Mouse (Mus musculus) intestine, embryonic 14.5 days (tissue): ENCODE measurements at regions not wholly inside any gene's neighbourhood (a gene's known extent, or its start where the extent isn't known, plus 50 kb on each side); places are given as distances from the start of the nearest gene placed in this dataset.

ENCODE experiments used
- ATAC-seq: fragments of 200-750 bp; cut with Nextera tagmentation; replicated peaks from 2 replicates; pipeline ENCODE4 v1.8.0; 2017; ENCODE audit warnings: low read depth, moderate number of reproducible peaks, moderate TSS enrichment, moderate library complexity; ENCODE audit not compliant: low FRiP score, low TSS enrichment
- DNase-seq: peaks from one replicate; pipeline ENCODE4 v3.0.0-alpha.2; 2018; ENCODE audit warnings: low spot score
- H3K27ac ChIP-seq: fragments of 300-500 bp; sonication (generic); 2 replicates; pipeline ENCODE4 v1.5.1; 2014; ENCODE audit warnings: low read depth, mild to moderate bottlenecking, control low read depth
- H3K27me3 ChIP-seq: fragments of 300-500 bp; sonication (generic); replicated peaks from 2 replicates; pipeline ENCODE4 v1.6.1; 2014; ENCODE audit warnings: low read length, control low read depth; ENCODE audit not compliant: control insufficient read depth, insufficient read depth
- H3K36me3 ChIP-seq: fragments of 300-500 bp; sonication (generic); 2 replicates; pipeline ENCODE4 v1.6.1; 2014; ENCODE audit warnings: low read length, control low read depth; ENCODE audit not compliant: control insufficient read depth, insufficient read depth
- H3K4me1 ChIP-seq: fragments of 300-500 bp; sonication (generic); replicated peaks from 2 replicates; pipeline ENCODE4 v1.6.1; 2014; ENCODE audit warnings: low read length, control low read depth, mixed read lengths; ENCODE audit not compliant: control insufficient read depth, insufficient read depth
- H3K4me2 ChIP-seq: fragments of 300-500 bp; sonication (generic); 2 replicates; pipeline ENCODE4 v1.6.1; 2014; ENCODE audit warnings: low read length
- H3K4me3 ChIP-seq: fragments of 300-500 bp; sonication (generic); 2 replicates; pipeline ENCODE4 v1.5.1; 2014; ENCODE audit warnings: low read depth, low read length, control low read depth, mixed read lengths
- H3K9ac ChIP-seq: fragments of 300-500 bp; sonication (generic); 2 replicates; pipeline ENCODE4 v1.6.1; 2014; ENCODE audit warnings: mild to moderate bottlenecking, low read length
- H3K9me3 ChIP-seq: fragments of 300-500 bp; sonication (generic); 2 replicates; pipeline ENCODE4 v1.6.1; 2016; ENCODE audit warnings: low read length, control low read depth; ENCODE audit not compliant: control insufficient read depth
- WGBS: fragments of 180-500 bp; shearing (Covaris S2); extraction: QIAGEN DNeasy Blood & Tissue Kit; methylation state at CpG from one replicate; pipeline ENCODE4 v1.1.7; 2014; 5-methylcytosine and 5-hydroxymethylcytosine counted together

DNA sequence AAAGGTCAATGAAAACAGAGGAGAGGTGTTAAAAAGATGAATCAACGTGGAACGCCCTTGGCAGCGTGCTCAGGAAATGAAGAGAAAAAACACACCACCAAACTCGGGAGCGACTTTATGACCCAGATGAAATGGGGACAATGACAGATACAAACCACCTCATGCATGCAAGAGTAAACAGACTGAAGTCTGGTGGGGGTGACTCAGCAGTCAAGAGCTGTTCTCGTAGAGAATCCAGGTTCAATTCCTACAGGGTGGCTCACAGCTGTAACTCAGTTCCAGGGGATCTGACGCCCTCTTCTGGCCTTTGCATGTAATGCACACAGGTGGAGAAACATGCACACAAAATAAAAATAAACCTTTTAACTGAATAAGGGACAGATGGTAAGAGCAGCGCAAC, 215.9 kb upstream of the Dio3 start:
- no peak for ATAC-seq

DNA sequence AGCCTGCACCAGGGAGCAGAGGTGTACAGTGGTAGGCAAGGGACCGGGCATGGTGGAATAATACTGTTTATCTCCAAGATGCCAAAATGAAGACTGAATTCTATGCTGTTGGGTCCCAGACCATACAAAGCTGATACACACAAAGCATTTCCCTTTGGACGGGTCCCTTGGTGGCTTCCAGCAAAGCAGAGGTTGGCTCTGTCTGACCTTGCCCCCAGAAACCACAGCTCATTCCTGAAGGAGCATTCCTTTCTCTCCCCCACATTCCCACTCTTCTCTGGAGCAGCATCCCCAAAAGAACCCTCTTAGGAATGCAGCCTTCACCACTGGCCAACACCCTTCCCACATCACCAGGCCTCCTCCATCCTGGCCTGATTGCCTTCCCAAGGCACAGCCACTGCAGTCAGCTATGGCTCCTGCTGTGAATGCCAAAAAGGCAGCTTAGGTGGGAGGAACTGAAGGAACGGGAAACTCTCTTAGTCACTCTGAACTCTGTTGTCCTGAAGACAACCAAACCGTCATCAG, 212.4 kb upstream of the Dio3 start:
- Histone ChIP-seq H3K4me1 (no peaks in the 10 kb centered on the region), H3K9ac (no peak overlapping the region), H3K36me3 (no peaks in the 10 kb centered on the region), H3K9me3 (peaks cover 10% of the 10 kb centered on the region), H3K4me2 (no peak overlapping the region), H3K27me3 (no peaks in the 10 kb centered on the region), H3K27ac (no peak overlapping the region), H3K4me3 (no peak overlapping the region)
- WGBS = 65% methylated on average over 4 of the region's 4 CpGs
- no peak for ATAC-seq
- no peak for DNase-seq

More for the DNA sequence above, 215.9 kb upstream of the Dio3 start:
- Histone ChIP-seq H3K4me3 (no peak overlapping the region), H3K4me1 (no peaks in the 10 kb centered on the region), H3K9ac (no peak overlapping the region), H3K36me3 (no peaks in the 10 kb centered on the region), H3K9me3 (no peaks in the 10 kb centered on the region), H3K4me2 (no peak overlapping the region), H3K27me3 (no peaks in the 10 kb centered on the region), H3K27ac (no peak overlapping the region)
- DNase-seq = no peak
- WGBS = 38% methylated on average over 8 of the region's 8 CpGs

DNA sequence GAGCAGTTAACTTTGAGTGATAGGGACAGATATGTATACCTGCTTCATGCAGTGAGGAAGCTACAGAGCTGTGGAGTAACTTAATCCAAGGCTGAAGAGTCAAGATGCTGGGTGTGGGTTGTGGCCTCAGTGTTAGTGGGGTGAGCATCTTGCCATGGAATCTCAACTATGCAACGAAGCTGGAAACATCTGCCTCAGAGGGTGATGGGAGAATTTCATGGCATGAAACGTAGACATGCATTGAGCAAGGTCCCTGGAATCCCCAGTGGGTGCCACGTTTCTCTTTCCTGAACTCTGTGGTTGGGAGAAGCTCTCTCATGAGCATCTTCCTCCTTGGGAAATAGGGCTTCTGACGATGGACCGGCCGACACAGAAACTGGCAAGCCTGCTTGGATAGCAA, 208.4 kb upstream of the Dio3 start:
- H3K36me3 ChIP-seq = no peaks in the 10 kb centered on the region
- ATAC-seq = no peak
- no peaks in the 10 kb centered on the region for H3K27me3 ChIP-seq
- peaks cover 10% of the 10 kb centered on the region for H3K9me3 ChIP-seq
- no peak for DNase-seq
- 88% methylated on average over 6 of the region's 6 CpGs for WGBS
- H3K4me3 ChIP-seq = no peak overlapping the region
- no peak overlapping the region for H3K27ac ChIP-seq
- no peak overlapping the region for H3K4me2 ChIP-seq
- no peaks in the 10 kb centered on the region for H3K4me1 ChIP-seq
- H3K9ac ChIP-seq = no peak overlapping the region

DNA sequence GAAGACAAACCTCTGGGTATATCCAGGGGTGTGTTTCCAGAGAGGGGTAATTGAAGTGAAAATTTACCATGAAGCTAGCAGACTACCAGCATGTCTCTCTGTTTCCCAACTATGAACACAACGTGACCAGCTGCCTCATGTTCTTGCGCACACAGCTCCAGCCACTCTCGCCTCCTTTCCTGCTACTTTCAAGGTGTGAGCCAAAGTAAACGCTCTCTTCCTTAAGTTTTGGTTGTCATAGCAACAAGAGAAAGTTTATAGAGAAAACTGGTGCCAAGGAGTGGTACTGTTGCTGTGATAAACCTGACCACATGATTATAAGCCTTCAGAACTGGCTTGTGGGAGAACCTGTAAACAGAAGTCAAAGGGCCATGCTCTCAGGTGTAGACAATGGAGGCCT, 207.0 kb upstream of the Dio3 start:
- Histone ChIP-seq H3K4me3 (no peak overlapping the region), H3K4me2 (no peak overlapping the region), H3K27ac (no peak overlapping the region), H3K27me3 (no peaks in the 10 kb centered on the region), H3K36me3 (no peaks in the 10 kb centered on the region), H3K9me3 (peaks cover 10% of the 10 kb centered on the region), H3K4me1 (no peaks in the 10 kb centered on the region), H3K9ac (no peak overlapping the region)
- WGBS = 70% methylated on average over 4 of the region's 4 CpGs
- ATAC-seq = no peak
- no peak for DNase-seq

DNA sequence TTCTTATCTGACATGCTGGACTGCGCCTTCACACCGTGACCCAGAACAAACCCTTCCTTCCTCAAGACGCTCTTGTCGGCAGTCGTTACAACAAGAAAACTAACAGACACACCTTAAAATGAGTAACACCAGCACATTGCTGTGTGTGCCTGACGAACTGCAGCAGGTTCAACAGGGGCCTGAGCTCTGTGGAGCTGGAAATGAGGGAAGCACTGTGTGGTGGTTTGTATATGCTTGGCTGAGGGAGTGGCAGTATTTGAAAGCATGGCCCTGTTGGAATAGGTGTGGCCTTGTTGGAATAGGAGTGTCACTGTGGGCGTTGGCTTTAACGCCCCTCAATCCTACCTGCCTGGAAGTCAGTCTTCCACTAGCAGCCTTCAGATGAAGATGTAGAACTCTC, 203.9 kb upstream of the Dio3 start:
- Histone ChIP-seq H3K36me3 (no peaks in the 10 kb centered on the region), H3K4me3 (no peak overlapping the region), H3K9me3 (no peaks in the 10 kb centered on the region), H3K27me3 (no peaks in the 10 kb centered on the region), H3K4me1 (no peaks in the 10 kb centered on the region), H3K27ac (no peak overlapping the region), H3K9ac (no peak overlapping the region), H3K4me2 (no peak overlapping the region)
- 67% methylated on average over 8 of the region's 8 CpGs for WGBS
- 0 out of 2 replicates have a peak, but pooled peaks have one; percentile 36 for ATAC-seq
- DNase-seq = no peak

DNA sequence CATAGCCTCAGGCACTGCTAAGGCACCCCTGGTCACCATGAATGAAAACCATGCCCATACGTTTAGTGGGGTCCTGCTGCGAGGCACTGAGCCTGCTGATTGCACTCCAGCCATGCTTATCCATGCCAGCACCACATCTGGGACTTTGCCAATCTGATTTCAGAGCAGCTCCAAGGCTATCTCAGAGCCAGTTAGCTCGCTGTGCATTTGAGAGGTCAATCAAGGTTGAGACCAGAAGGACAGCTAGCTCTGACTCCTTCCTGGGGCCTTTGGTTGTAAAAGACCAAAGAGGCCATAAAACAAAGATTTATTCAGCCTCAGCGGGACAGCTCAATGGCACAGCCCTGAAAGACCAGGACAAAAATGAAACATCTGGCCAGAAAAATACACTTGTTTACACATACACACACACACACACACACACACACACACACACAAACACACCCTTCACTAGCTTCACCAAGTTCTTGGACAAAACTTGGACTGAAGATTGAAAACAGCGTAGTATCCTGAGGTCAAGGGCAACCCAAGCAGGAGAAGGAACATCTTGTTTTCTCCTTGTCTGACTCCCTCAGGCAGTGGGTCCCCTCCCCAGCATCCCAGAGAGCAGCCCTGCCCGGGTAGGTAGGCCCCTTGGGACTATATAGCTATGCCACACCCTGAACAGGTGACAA, 201.5 kb upstream of the Dio3 start:
- ATAC-seq (no peak), DNase-seq (no peak)
- WGBS = 48% methylated on average over 6 of the region's 6 CpGs
- no peaks in the 10 kb centered on the region for H3K36me3 ChIP-seq
- H3K4me2 ChIP-seq = no peak overlapping the region
- no peak overlapping the region for H3K9ac ChIP-seq
- no peak overlapping the region for H3K27ac ChIP-seq
- H3K27me3 ChIP-seq = no peaks in the 10 kb centered on the region
- no peaks in the 10 kb centered on the region for H3K9me3 ChIP-seq
- H3K4me1 ChIP-seq = no peaks in the 10 kb centered on the region
- H3K4me3 ChIP-seq = no peak overlapping the region

DNA sequence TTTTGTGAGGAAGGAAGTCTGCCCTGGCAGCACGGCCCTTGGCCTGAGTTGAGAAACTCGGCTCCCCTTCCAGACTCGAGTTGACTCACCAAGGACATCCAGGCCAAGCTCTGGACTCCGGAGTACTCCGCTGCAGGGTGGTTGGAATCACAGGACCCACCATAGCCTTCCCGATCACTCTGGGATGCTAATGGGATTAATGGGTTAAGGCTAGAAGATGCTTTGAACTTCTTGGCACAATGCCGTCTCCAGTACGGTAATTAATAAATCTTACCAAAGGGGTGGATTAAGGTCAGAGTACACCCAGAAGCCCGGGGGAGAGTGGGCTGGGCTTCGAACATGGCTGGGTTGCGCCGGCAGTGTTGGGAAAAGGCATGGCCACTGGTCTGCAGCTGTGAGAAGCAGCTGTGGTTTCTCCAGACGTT, 200.8 kb upstream of the Dio3 start:
- no peaks in the 10 kb centered on the region for H3K27me3 ChIP-seq
- DNase-seq (no peak), ATAC-seq (no peak)
- WGBS = 57% methylated on average over 13 of the region's 13 CpGs
- no peaks in the 10 kb centered on the region for H3K36me3 ChIP-seq
- no peak overlapping the region for H3K9ac ChIP-seq
- no peak overlapping the region for H3K4me3 ChIP-seq
- no peak overlapping the region for H3K4me2 ChIP-seq
- H3K9me3 ChIP-seq = no peaks in the 10 kb centered on the region
- no peak overlapping the region for H3K27ac ChIP-seq
- no peaks in the 10 kb centered on the region; the same call in 1 of the 2 replicates for H3K4me1 ChIP-seq

DNA sequence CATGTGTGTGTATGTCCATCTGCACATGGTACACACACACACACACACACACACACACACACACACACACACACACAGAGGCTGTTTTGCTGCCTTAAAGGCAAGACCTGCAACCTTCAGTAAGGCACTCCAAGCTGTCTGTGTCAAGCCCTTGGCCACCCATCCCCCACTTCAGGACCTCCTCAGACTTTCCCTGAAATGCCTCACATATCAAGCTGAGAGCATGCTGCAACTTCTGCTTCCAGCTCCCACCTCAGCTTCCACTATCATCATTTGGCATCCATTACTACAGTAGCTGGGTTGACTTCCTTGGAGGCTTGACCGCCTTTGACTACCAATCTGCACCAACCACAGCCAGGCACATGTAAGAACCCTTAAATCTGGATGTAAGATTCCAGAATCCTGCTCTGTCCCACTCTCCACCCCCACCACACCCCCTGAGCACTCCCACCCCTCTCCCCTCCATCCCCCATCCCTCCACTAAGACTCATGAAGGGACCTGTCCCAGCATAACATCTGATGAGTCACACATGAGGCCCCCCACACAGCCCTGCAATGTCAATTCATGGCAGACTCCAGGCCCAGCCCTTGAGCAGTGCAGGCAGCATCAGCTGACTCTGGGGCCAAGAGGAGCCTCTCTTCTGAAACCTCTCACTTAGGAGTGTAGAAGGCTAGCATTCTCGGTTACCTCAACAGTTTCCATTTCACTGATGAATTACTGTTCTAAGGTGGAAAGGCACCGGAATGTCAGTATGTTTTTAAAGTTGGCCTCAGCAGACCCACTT, 196.8 kb upstream of the Dio3 start:
- H3K36me3 ChIP-seq = no peaks in the 10 kb centered on the region
- 68% methylated on average over 3 of the region's 3 CpGs for WGBS
- no peak for ATAC-seq
- H3K27ac ChIP-seq = no peak overlapping the region
- no peak overlapping the region for H3K4me3 ChIP-seq
- no peak overlapping the region for H3K4me2 ChIP-seq
- no peak overlapping the region for H3K9ac ChIP-seq
- H3K27me3 ChIP-seq = no peaks in the 10 kb centered on the region
- no peaks in the 10 kb centered on the region for H3K9me3 ChIP-seq
- no peaks in the 10 kb centered on the region; the same call in 1 of the 2 replicates for H3K4me1 ChIP-seq
- DNase-seq = no peak
